Mouse (Mus musculus) megakaryocyte-erythroid progenitor cell, adult 5-6 weeks (primary cell): ENCODE measurements around the gene Habp2. TPM values are rescaled to one million over a fixed set of nuclear protein-coding genes. Genes with fewer than 3 reads are reported as not detected.
"Not testable (repeated sequence)": the region's sequence is repeated elsewhere in the genome, so short reads cannot be mapped to it uniquely, and the experiment has no call there.

Experiments used
- ATAC-seq: replicated peaks from 2 replicates; pipeline ENCODE4 v1.8.0; 2016; ENCODE audit warnings: mild to moderate bottlenecking, inconsistent platforms; ENCODE audit not compliant: severe bottlenecking, poor library complexity, low FRiP score, low TSS enrichment
- total RNA-seq, 2 experiments: library from RNA; stranded (forward) in 1 of 2; stranded (reverse) in 1 of 2; fragments of 200-1000, 215-1000 nt in 1 of 2; fragments of >200 nt in 1 of 2; fragmentation: Nextera tagmentation in 1 of 2; gene quantifications; 2 replicates each; pipeline ENCODE4 v1.2.3; 2014 to 2017

Habp2 gene
- total RNA-seq, 2 experiments from 2014 or later, result not detected

DNA sequence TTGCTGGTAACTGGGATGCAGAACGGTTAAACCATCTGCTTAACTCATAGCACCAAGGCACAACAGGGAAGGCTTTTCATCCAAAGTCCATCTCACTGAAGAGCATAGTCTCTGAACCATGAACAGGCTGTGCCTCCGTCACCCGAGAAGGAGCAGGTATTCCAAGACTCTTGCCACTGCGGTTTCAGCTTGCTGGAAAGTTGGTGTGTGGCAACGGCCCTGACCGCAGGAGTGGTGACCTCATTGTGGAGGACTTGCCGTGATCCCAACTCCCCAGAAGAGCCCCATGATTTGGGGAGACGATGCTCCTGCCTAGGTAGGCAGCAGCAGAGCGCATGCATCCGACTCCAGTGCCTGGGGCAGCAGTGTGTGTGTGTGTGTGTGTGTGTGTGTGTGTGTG is 66.8 kb downstream of the Habp2 start:
- no peak for ATAC-seq

DNA sequence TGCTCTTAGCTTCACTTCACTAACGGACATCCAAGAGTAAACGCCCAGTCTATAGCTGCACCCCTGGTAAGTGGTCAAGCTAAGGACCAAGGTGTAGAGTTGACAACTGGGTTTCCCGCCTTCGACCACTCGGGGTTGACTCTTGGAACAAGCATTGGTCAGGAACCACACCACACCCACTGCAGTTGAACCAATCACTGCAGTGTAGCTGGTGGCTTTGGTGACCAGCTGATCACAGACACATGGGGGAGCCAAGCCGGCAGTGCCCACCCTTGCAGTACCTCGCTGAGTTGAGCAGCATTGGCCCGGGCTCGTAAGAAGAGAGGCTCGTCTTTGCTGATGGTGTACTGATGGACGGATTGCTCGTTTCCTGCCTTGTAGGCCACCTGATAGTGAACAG is 68.3 kb downstream of the Habp2 start:
- ATAC-seq, result no peak

DNA sequence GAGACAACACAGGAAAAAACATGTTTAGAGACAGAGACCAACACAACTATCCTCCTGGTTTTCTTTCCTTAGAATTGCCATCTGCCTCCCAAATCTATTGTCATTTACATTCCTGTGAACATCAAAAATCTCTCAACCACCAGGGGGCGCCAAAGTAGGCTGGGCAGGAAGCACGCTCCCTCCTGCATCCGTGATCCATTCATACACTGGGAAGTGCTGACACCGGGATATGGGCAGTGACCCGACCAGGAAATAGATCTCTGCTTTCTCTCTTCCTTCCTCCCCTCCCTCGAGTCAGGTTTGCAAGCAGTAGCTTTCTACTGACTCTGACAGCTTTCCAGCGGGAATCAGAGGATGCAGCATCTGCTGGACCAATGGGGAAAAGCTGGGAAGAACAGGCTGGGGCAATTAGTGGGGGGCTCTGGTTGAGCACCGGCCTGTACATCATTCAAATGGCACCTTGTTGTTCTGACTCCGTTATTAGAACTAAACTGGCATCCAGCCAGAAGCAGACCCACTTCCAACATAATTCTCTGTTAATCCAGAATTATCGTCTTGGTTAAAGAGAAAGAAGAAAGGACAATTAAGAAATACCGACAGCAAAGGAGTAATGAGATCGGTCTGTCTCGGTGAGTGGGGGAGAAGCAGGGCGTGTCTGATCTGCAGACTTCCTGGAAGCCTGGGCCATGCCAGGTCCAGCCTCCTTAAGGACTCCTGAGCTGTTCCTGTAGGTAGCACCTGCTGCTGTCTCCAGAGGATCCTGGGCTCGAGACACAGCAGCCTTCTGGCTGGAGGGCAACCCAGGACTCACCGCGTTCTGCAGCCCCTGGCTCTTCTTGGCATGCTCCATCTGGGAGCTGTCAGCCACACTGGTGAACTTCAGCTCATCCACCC is 69.8 kb downstream of the Habp2 start:
- ATAC-seq, result peak; percentile 65; the same call in 1 of the 2 replicates

DNA sequence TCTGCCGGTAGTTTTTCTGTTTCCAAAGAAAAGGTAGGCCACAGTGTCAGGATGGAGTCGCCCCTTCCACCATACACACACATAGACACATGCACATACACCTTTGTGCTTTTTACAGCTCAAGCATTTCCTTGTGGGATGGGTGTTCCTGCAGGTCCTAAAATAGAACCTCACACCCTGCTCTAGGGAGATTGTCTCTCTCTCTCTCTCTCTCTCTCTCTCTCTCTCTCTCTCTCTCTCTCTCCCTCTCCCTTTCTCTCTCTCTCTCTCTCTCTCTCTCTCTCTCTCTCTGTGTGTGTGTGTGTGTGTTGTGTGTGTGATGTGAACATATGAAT is 70.4 kb downstream of the Habp2 start:
- ATAC-seq, result not testable (repeated sequence)

DNA sequence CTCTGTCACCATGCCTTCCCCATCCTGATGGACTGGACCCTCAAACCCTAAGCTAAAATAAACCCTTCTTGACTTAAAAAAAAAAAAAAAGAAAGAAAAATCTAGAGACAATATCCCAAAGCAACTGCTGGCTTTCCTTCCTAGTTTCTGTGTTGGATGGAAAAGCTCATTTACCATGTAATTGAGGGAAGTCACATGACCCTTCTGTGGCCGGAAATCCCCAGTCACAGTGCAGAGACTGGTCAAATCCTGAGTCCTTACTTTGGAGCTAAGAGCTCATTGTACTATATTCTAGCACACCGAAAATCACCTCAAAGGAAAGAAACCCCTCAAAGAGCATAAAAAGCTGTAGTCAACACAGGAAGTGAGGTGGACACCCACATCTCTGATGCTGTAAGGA is 72.0 kb downstream of the Habp2 start:
- ATAC-seq, result no peak

DNA sequence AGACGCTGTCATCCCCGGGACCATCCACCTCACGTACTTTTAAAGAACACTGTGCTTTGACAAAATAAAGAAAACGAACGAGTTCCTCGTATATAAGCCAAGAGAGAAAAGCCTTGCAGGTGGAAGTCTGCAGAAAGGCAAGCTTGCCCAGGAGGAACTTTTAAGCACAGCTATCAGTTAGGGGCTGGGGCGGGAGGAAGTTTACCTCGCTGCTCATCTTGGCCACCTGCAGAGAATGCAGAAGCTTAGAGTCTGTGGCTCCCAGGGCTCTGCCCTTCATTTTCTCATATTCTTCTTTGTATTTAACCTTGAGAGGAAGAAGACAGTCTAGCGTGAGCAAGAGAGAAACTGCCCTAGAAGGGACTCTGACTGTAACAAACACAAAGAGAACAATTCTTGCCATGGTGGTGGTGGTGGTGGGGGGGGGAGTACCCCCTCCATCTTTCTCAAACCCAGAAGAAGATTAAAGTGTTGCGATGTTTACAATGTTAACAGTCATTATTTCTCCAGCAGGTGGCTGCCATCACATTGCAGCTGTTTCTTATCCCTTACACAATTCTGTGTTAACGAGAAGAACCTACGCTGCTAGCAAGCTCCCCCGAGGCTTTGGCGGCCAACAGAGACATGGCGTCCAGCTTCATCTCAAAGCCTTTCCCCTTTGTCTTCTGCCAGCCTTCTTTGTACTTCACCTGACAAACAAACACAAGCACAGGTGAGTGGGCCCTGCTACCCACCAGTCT is 77.0 kb downstream of the Habp2 start:
- ATAC-seq, result no peak

DNA sequence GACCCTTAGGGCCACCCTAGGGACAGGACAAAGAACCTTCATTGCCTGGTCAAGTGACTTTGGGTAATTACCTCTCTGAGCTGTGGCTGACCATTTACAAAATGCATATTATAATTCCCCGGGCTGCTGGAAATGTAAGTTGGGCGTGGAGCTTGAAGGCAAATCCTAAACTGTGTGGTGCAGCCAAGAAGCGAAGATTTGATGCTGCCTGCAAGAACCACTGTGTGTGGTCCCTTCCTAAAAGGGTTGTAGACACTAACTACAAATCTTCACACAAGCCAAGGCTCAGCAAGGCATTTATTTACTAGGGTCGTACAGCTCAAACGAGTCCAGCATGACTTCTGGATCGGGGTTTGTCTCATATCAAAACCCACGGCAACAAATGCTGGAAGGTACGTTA is 77.6 kb downstream of the Habp2 start:
- no peak for ATAC-seq

DNA sequence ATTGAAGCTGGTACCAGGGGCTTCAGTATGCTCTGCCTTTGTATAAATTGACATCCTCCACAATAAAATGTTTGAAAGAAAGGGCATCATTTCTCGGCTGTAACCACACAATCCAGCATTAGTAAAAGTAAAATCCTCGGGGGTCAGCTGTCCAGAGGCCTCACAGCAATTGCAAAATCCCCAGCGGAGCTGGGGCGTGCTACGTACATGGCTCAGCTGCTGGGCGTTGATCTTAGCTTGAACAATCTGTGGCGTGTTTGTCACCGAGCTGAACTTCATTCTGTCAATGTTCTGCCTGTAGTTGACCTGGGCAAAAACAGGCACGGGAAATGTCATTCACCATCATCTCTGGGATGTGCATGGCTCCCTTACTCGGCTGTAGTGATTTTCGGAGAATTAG is 79.2 kb downstream of the Habp2 start:
- no peak for ATAC-seq

DNA sequence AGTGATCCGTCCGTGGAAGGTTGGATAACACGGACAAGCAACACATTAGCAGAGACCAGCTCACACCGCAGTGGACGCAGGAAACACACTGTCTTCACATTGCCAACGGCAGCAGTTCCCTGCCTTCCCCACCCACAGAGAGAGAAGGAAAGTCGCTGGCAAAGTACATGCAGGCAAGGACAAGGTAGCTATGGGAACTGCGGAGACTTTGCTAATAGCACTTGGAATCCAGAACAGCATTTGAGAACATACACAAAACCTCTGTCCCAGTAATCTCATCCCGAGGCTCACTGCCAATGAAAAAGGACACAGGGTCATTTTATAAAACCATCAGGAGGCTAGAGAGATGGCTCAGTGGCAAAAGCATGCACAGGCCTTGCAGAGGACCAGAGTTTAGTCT is 79.7 kb downstream of the Habp2 start:
- ATAC-seq, result no peak

DNA sequence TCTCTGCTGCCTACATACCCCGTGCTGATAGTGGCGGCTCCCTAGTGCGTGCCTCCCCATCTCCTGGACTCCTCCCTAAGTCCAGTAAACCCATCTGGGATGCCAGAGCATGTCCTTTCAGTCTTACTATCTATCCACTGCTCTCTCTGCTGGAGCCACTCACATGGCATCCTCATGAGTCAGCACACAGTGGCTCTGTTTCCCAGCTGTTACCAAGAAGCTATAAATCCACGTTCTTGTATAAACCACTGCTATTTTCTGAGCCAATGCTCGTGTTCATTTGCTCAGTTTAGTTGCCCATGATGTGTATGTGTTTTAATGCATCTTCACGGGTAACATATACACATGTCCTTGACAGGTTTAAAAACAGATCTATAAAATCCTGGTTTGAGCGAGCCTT is 80.8 kb downstream of the Habp2 start:
- ATAC-seq, result no peak

DNA sequence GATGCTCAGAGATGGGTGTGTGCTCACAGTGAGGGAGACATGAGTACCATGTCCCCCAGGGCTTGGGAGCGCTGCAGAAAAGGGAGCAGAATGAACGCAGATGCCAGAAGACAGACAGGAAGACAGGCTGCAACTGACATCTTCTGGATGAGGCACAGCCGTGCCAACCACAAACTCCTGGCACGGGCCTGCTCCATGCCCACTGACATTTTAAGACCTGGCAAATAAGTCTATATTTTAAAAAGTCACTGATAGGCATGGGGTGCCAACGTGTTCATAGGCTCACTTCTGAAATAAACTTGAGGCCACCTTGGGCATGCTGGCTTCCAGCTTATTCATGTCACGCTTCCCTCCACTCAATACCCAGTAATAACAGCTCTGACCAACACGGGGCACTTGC is 82.0 kb downstream of the Habp2 start:
- no peak for ATAC-seq

Other genes with a start within 250 kb of the Habp2 start
- gene Nrap, start 102.9 kb downstream of the Habp2 start, total RNA-seq (2014; fragmentation: Nextera tagmentation), result 0.13 TPM in 1 of 2 replicates, not detected in the other
- gene Nrap, start 102.9 kb downstream of the Habp2 start, total RNA-seq (2017), result 0.09 and 0.15 TPM in 2 replicates
- 18.6 and 31.0 TPM in 2 replicates for gene Casp7, start 110.0 kb downstream of the Habp2 start, total RNA-seq (2014; fragmentation: Nextera tagmentation)
- 30.9 and 31.3 TPM in 2 replicates for gene Casp7, start 110.0 kb downstream of the Habp2 start, total RNA-seq (2017)
- 1.2 TPM in 1 of 2 replicates, not detected in the other for gene Plekhs1, start 174.5 kb downstream of the Habp2 start, total RNA-seq (2014; fragmentation: Nextera tagmentation)
- gene Plekhs1, start 174.5 kb downstream of the Habp2 start, total RNA-seq (2017), result 0.11 TPM in 1 of 2 replicates, not detected in the other